Mouse (Mus musculus) neural tube, embryonic 11.5 days (tissue): ENCODE data around the gene Gm20916. TPM values are rescaled to one million over a fixed set of nuclear protein-coding genes. Genes with fewer than 3 reads are reported as not detected.
"Not testable (repeated sequence)": the region's sequence is repeated elsewhere in the genome, so short reads cannot be mapped to it uniquely, and the experiment has no call there.

Experiments
- ATAC-seq: fragments of 200-750 bp; cut with Nextera tagmentation; 2 replicates; pipeline ENCODE4 v1.8.0; 2017; ENCODE audit warnings: moderate number of reproducible peaks, mild to moderate bottlenecking, moderate TSS enrichment, moderate library complexity; ENCODE audit not compliant: insufficient read depth, low FRiP score, low TSS enrichment
- DNase-seq: peaks from one replicate; pipeline ENCODE4 v3.0.0-alpha.2; 2015; ENCODE audit warnings: low spot score
- H3K27ac ChIP-seq: fragments of 300-500 bp; sonication (generic); 2 replicates; pipeline ENCODE4 v1.5.1; 2014; ENCODE audit warnings: low read depth, mild to moderate bottlenecking, low read length
- H3K27me3 ChIP-seq: fragments of 300-500 bp; sonication (generic); 2 replicates; pipeline ENCODE4 v1.6.1; 2014; ENCODE audit warnings: mild to moderate bottlenecking, low read length, mixed read lengths; ENCODE audit not compliant: control insufficient read depth, insufficient read depth
- H3K36me3 ChIP-seq: fragments of 300-500 bp; sonication (generic); 2 replicates; pipeline ENCODE4 v1.6.1; 2014; ENCODE audit warnings: mild to moderate bottlenecking, low read length, moderate library complexity, mixed read lengths; ENCODE audit not compliant: control insufficient read depth, insufficient read depth
- H3K4me1 ChIP-seq: fragments of 300-500 bp; sonication (generic); 2 replicates; pipeline ENCODE4 v1.6.1; 2014; ENCODE audit warnings: low read length, mixed read lengths; ENCODE audit not compliant: control insufficient read depth, insufficient read depth
- H3K4me2 ChIP-seq: fragments of 300-500 bp; sonication (generic); 2 replicates; pipeline ENCODE4 v1.6.1; 2014; ENCODE audit warnings: low read depth, mild to moderate bottlenecking, moderate library complexity
- H3K4me3 ChIP-seq: fragments of 300-500 bp; sonication (generic); 2 replicates; pipeline ENCODE4 v1.5.1; 2014; ENCODE audit warnings: low read depth, low read length
- H3K9ac ChIP-seq: fragments of 300-500 bp; sonication (generic); 2 replicates; pipeline ENCODE4 v1.6.1; 2014; ENCODE audit warnings: mild to moderate bottlenecking, low read length
- H3K9me3 ChIP-seq: fragments of 300-500 bp; sonication (generic); 2 replicates; pipeline ENCODE4 v1.6.1; 2016; ENCODE audit warnings: low read length; ENCODE audit not compliant: control insufficient read depth
- WGBS: fragments of 180-500 bp; shearing (Covaris S2); extraction: QIAGEN DNeasy Blood & Tissue Kit; methylation state at CpG from one replicate; pipeline ENCODE4 v1.1.7; 2014; 5-methylcytosine and 5-hydroxymethylcytosine counted together
- polyA plus RNA-seq: library from polyadenylated mRNA; unstranded; fragments of >200 nt; fragmentation: Nextera tagmentation; extraction: Ambion mirVana; gene quantifications from 2 replicates; pipeline ENCODE4 v1.2.1, GENCODE M21; 2014

The Gm20916 gene
- polyA plus RNA-seq: not detected in 2 replicates

GRCm38 (mm10) chrY:79319265-79319664 is at the start of gene Gm20916:
TSS of gene Gm20916 (plus strand) at chrY:79319565.
- not testable (repeated sequence) for H3K4me2 ChIP-seq, H3K9ac ChIP-seq, H3K36me3 ChIP-seq, H3K27me3 ChIP-seq, H3K27ac ChIP-seq, DNase-seq, H3K9me3 ChIP-seq, H3K4me1 ChIP-seq, ATAC-seq, H3K4me3 ChIP-seq
- no CpG with 5 or more reads among the region's 6 CpGs for WGBS

Other genes with a start within 250 kb of the Gm20916 start
- gene Gm20917, start 168.4 kb upstream of the Gm20916 start, polyA plus RNA-seq: not detected in 2 replicates